Mouse (Mus musculus) layer of hippocampus, postnatal 14 days (tissue): ENCODE measurements around the gene Kcnh4. TPM values are rescaled to one million over a fixed set of nuclear protein-coding genes. Genes with fewer than 3 reads are reported as not detected.
A peak's percentile ranks its signal among the peaks of the same experiment; 100 is the strongest.

Source experiments
- DNase-seq, 2 experiments: peaks; one replicate each; pipeline ENCODE4 v3.0.0; 2021 to 2022; ENCODE audit warnings: low spot score in 2 of 2, mixed read lengths in 1 of 2
- total RNA-seq, 2 experiments: library from RNA; stranded (reverse); gene quantifications; 2 replicates each; pipeline ENCODE4 v1.2.3; 2021

Gene Kcnh4
- total RNA-seq, 2 experiments from 2014 or later = 1.0 to 1.3 TPM

GRCm38 (mm10) chr11:100711783-100712615, 47.7 kb downstream of the Kcnh4 start, which contains the start of gene Kat2a:
Gene Kat2a (minus strand): TSS chr11:100712465.
- peak; percentile 79 to 86 for DNase-seq

DNA sequence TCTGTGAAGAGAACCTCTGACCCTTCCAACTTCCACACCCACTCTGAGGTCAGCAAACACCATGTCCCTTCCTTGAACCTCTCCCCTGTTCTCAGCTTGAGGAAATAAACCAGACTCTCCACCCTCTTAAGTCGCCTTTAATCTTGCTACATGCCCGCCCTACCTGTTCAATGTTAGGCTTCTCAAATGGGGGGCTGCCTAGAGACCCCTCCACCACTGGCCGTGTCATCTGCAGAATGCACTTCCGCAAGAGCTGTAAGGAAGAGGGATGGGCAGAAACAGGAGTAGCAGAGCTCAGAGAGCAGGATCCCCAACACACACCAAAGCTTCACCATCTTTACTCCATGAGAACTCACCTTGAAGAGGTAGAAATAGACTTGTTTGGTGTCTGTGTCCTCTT, 48.8 kb downstream of the Kcnh4 start:
- no peak for DNase-seq

DNA sequence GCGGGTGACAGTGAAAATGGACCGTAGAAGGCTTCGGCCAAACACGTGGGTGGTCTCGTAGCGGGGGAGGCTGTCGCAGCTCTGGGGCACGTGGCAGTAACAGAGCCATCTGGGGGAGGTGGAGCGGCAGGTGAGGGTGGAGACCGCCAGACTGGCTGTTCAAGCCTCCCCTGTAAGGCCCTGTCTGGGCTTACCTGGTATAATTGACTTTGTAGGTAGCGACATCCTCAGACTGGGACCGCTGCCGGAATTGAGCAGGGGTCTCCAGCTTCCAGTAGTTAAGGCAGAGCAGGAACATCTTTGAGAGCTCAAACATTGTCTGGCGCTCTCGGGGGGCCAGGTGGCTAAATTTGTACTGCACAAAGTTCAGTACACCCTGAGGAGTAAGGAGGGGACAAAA, 49.2 kb downstream of the Kcnh4 start:
- DNase-seq = no peak

GRCm38 (mm10) chr11:100709201-100709810, 50.4 kb downstream of the Kcnh4 start:
- no peak for DNase-seq

- no peak for DNase-seq
Observed at GRCm38 (mm10) chr11:100705095-100705747, 54.5 kb downstream of the Kcnh4 start.

GRCm38 (mm10) chr11:100703851-100704531, 55.8 kb downstream of the Kcnh4 start, which contains the start of gene Dhx58:
Gene Dhx58 (minus strand): TSS chr11:100704271.
- no peak for DNase-seq

DNA sequence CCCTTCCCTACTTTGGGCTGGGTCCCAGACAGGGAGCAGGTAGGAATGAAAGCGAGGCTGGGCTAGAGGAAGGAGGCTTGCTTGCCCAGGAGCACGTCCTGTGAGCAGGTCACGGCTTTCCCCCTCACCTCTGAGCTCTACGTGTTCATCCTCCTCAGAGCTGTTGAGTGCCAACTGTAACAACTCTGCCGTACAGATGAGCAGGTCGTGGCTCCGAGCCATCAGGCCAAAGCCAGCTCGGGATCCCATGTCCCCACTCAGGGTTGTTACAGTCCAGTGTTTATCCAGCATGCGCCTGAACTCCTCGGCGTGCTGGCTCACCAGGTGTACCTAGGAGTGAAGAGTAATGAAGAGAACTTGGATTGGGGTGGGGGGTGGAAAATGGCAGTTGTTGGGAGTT, 56.4 kb downstream of the Kcnh4 start:
- DNase-seq = no peak

DNA sequence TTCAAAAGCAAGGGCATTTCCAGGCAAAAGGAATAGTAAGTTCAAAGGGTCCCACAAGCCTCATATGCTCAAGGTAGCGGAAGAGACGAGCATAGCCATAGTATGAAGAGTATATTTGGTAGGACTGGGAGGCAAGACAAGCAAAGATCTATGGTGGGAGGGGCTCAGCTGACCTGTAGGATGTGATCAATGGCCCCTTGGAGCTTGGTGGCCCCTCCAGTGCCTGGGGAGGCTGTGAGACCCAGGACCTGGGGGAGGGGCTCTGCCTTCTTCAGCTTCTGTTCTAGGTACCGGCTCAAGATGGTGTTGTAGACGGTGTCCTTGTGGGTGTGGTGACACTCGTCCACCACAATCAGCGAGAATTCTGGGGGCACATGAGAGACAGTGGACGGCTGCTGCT, 56.8 kb downstream of the Kcnh4 start:
- no peak for DNase-seq

DNA sequence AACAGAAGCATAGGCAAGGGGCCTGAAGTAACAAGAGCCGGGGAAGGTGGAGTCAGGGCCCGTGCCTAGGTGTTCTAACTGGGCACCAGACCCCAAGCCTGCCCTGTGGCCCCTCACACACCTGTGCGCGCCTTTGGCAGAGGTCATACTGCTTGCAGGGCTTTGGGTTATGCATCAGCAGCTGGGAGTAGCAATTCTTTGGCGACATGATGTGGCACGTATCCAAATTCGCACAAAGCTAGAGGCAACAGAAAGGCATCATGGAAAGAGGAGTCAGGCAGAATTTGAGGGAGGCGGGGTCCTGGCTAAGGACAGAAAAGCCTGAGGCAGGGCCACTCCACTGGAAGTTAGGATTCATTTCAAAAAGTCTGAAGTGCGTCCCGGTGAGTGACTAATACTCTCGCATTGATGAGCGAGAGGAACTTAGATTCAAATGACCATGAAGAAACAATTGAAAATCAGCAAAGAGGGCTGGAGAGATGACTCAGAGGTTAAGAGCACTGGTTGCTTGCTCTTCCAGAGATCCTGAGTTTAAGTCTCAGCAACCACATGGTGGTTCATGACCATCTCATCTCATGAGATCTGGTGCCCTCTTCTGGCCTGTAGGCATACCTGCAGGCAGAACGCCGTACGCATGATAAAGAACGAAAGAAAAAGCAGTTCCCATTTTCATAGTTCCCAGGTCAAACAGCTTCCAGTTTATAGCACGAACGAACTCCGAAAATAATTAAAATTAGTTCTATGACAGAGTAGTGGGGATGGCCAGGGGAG, 57.5 kb downstream of the Kcnh4 start:
- peak in 1 of 2 experiments; percentile 73 for DNase-seq

DNA sequence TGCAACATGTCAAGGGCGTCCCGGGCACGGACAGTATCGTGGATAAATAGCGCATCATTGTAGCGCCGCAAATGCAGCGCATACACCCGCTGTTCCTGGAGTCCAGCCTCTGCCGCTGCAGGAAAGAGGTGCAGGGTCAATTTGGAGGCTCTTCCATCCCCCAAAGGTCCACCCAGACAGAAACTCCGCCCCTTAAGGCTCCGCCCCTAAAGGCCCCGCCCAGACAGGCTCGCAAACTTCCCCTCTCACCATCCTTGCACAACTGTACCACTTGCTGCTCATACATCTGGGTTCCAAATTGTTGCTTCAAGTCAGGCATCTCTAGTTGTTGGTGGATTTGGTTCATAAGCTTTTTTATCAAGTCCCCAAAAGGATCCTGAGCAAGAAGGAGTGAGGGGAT, 58.4 kb downstream of the Kcnh4 start:
- no peak for DNase-seq

- no peak for DNase-seq
Observed at GRCm38 (mm10) chr11:100700710-100701109, 59.0 kb downstream of the Kcnh4 start.

- no peak for DNase-seq
Observed at GRCm38 (mm10) chr11:100697921-100698320, 61.8 kb downstream of the Kcnh4 start.

DNA sequence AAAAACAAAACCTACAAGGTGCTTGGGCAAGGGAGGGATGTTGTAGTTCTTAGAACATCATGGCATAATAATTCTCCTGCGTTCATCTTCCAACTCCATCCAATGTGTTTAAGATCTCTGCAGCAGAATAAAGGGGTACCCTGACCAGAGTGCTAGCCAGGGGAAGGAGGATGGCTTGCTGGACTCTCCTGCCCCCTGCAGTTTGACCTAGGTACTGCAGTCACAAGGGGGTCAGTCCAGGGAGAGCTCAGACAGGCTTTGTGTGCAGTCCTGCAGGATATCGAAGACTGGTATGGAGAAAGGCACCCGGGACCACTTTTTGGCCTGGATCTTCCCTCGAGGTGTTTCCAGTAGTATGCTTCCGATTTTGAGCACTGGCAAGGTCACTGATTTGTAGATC, 64.8 kb downstream of the Kcnh4 start:
- DNase-seq = peak; percentile 73 to 75

DNA sequence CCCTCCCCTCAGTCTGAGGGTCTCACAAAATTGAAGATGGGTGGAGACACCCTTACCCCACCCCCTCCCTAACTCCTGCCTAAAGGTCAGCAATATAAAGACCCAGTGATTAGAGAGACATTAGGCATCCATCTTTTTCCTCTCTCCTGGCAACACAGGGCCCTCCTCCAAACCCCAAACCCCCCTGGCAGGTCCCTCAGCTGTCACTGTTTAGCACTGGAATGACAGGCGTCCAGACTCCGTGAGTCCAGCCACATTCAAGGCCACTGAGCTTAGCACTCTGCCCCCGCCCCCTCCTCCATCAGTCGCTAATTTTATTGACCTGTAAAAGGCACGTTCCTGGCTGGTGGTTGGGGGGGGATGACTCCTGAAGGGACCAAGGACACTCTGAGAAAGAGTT, 66.6 kb downstream of the Kcnh4 start:
- DNase-seq = no peak

- no peak for DNase-seq
Observed at GRCm38 (mm10) chr11:100692164-100692616, 67.6 kb downstream of the Kcnh4 start, which contains the start of gene Zfp385c. Gene Zfp385c (minus strand): TSS chr11:100692455.

GRCm38 (mm10) chr11:100690389-100690788, 69.4 kb downstream of the Kcnh4 start:
- DNase-seq = no peak
